Mouse (Mus musculus): ENCODE results near the gene Dusp7. TPM values are rescaled to one million over a fixed set of nuclear protein-coding genes. Genes with fewer than 3 reads are reported as not detected.

Gene Dusp7
- polyA plus RNA-seq, 1 experiment, result 22.6 TPM

DNA sequence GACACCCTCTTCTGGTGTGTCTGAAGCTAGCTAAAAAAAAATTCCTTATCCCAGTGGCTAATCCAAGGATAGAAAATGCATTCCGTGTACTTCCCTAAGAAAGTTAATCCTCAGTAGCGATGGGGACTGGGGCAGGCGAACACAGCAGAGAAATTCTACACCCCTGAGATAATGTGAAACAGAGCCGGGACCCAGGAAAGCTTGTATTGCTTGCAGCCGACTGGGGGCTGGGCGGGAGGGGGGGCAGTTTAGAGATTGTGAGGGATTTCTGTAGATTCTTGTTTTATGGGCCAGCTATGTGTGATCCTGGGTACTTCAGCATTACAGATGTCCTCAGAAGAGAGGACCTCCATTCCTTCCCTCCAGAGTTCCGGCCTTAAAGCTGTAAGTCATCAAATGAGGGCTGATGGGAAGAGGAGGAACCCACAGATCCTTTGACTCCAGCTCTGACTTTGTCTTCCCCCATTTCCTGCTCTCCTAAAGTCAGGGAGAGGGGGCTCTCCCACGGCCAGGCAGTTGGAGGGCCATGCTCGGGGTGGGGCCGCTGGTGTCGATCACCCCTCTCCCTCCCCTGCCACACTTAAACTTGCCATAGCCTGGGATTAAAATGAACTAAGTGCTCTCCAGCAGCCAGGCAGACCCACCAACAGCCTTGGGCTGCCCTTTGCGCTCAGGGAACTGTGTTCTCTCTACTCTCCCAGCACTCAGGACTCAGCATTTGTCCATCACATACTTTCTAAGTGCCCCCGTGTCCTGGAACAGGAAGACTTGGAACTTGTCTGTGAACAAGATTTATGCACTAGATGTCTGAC is 27.7 kb upstream of the Dusp7 start:
- Histone ChIP-seq H3K27me3 (ENCODE audit: control insufficient read depth, insufficient read depth, low read length, poor library complexity, severe bottlenecking) (no peaks in the 10 kb centered on the region), H3K36me3 (ENCODE audit: control insufficient read depth, insufficient read depth, low read length, poor library complexity, severe bottlenecking) (no peaks in the 10 kb centered on the region), H3K27ac (ENCODE audit: insufficient read depth, low read length) (no peak overlapping the region), H3K9ac (ENCODE audit: low read depth, poor library complexity, severe bottlenecking) (no peak overlapping the region), H3K9me3 (replicated peaks; ENCODE audit: control insufficient read depth, insufficient read depth, low read length, poor library complexity, severe bottlenecking) (no peaks in the 10 kb centered on the region), H3K4me1 (ENCODE audit: control insufficient read depth, insufficient read depth, low read length) (peaks cover 19% of the 10 kb centered on the region), H3K4me3 (ENCODE audit: low read depth, low read length) (no peak overlapping the region)
- TF ChIP-seq CTCF (IDR thresholded peaks at IDR 0.05; ENCODE audit: low read depth, low read length), result no peak
- TF ChIP-seq EP300 (IDR thresholded peaks at IDR 0.05; ENCODE audit: insufficient read depth, low read depth, low read length), result no peak
- no peak for TF ChIP-seq POLR2A (IDR thresholded peaks at IDR 0.05; ENCODE audit: insufficient read depth, low read length)

- Histone ChIP-seq H3K27ac (ENCODE audit: insufficient read depth, low read length) (no peak overlapping the region), H3K4me1 (ENCODE audit: control insufficient read depth, insufficient read depth, low read length) (peaks cover 19% of the 10 kb centered on the region), H3K9me3 (replicated peaks; ENCODE audit: control insufficient read depth, insufficient read depth, low read length, poor library complexity, severe bottlenecking) (no peaks in the 10 kb centered on the region), H3K9ac (ENCODE audit: low read depth, poor library complexity, severe bottlenecking) (no peak overlapping the region), H3K27me3 (ENCODE audit: control insufficient read depth, insufficient read depth, low read length, poor library complexity, severe bottlenecking) (no peaks in the 10 kb centered on the region), H3K4me3 (ENCODE audit: low read depth, low read length) (no peak overlapping the region), H3K36me3 (ENCODE audit: control insufficient read depth, insufficient read depth, low read length, poor library complexity, severe bottlenecking) (no peaks in the 10 kb centered on the region)
- no peak for TF ChIP-seq POLR2A (IDR thresholded peaks at IDR 0.05; ENCODE audit: insufficient read depth, low read length)
Observed at GRCm38 (mm10) chr9:106341313-106341686, 27.1 kb upstream of the Dusp7 start.

DNA sequence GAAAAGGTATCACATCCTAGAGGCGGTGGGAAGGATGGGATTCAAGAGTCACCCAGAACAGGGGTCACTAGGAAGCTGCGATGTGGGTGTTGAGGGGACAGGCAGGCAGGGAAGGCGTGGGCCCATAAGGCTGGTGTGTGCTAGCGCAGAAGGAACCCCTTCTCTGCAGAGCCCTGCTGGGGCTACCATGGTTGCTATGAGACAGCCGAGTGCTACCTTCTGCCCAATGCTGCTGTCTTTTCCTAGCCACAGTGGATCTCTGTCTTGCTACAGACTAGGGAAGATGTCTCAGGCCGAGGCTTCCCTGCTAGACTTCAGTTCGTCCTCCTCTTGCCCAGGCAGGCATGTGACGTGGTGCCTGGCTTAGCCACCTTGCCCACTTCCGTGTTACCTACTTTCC is 25.9 kb upstream of the Dusp7 start:
- Histone ChIP-seq H3K4me3 (ENCODE audit: low read depth, low read length) (no peak overlapping the region), H3K4me1 (ENCODE audit: control insufficient read depth, insufficient read depth, low read length) (peaks cover 19% of the 10 kb centered on the region), H3K36me3 (ENCODE audit: control insufficient read depth, insufficient read depth, low read length, poor library complexity, severe bottlenecking) (no peaks in the 10 kb centered on the region), H3K9ac (ENCODE audit: low read depth, poor library complexity, severe bottlenecking) (no peak overlapping the region), H3K9me3 (replicated peaks; ENCODE audit: control insufficient read depth, insufficient read depth, low read length, poor library complexity, severe bottlenecking) (no peaks in the 10 kb centered on the region), H3K27me3 (ENCODE audit: control insufficient read depth, insufficient read depth, low read length, poor library complexity, severe bottlenecking) (no peaks in the 10 kb centered on the region), H3K27ac (ENCODE audit: insufficient read depth, low read length) (no peak overlapping the region)
- TF ChIP-seq CTCF (IDR thresholded peaks at IDR 0.05; ENCODE audit: low read depth, low read length), result no peak
- TF ChIP-seq POLR2A (IDR thresholded peaks at IDR 0.05; ENCODE audit: insufficient read depth, low read length), result no peak
- TF ChIP-seq EP300 (IDR thresholded peaks at IDR 0.05; ENCODE audit: insufficient read depth, low read depth, low read length), result no peak

GRCm38 (mm10) chr9:106345167-106345566 is 23.3 kb upstream of the Dusp7 start:
- Histone ChIP-seq H3K36me3 (ENCODE audit: control insufficient read depth, insufficient read depth, low read length, poor library complexity, severe bottlenecking) (no peaks in the 10 kb centered on the region), H3K4me3 (ENCODE audit: low read depth, low read length) (no peak overlapping the region), H3K9me3 (replicated peaks; ENCODE audit: control insufficient read depth, insufficient read depth, low read length, poor library complexity, severe bottlenecking) (no peaks in the 10 kb centered on the region), H3K9ac (ENCODE audit: low read depth, poor library complexity, severe bottlenecking) (no peak overlapping the region), H3K4me1 (ENCODE audit: control insufficient read depth, insufficient read depth, low read length) (peaks cover 4% of the 10 kb centered on the region), H3K27me3 (ENCODE audit: control insufficient read depth, insufficient read depth, low read length, poor library complexity, severe bottlenecking) (no peaks in the 10 kb centered on the region), H3K27ac (ENCODE audit: insufficient read depth, low read length) (no peak overlapping the region)
- TF ChIP-seq POLR2A (IDR thresholded peaks at IDR 0.05; ENCODE audit: insufficient read depth, low read length) (no peak), CTCF (IDR thresholded peaks at IDR 0.05; ENCODE audit: low read depth, low read length) (no peak), EP300 (IDR thresholded peaks at IDR 0.05; ENCODE audit: insufficient read depth, low read depth, low read length) (no peak)

GRCm38 (mm10) chr9:106345630-106346029 is 22.8 kb upstream of the Dusp7 start:
- no peak overlapping the region for H3K4me3 ChIP-seq (ENCODE audit: low read depth, low read length)
- peaks cover 4% of the 10 kb centered on the region for H3K4me1 ChIP-seq (ENCODE audit: control insufficient read depth, insufficient read depth, low read length)
- H3K27ac ChIP-seq (ENCODE audit: insufficient read depth, low read length), result no peak overlapping the region
- no peaks in the 10 kb centered on the region for H3K36me3 ChIP-seq (ENCODE audit: control insufficient read depth, insufficient read depth, low read length, poor library complexity, severe bottlenecking)
- H3K9me3 ChIP-seq (replicated peaks; ENCODE audit: control insufficient read depth, insufficient read depth, low read length, poor library complexity, severe bottlenecking), result no peaks in the 10 kb centered on the region
- TF ChIP-seq EP300 (IDR thresholded peaks at IDR 0.05; ENCODE audit: insufficient read depth, low read depth, low read length), result no peak
- no peak for TF ChIP-seq POLR2A (IDR thresholded peaks at IDR 0.05; ENCODE audit: insufficient read depth, low read length)
- TF ChIP-seq CTCF (IDR thresholded peaks at IDR 0.05; ENCODE audit: low read depth, low read length), result no peak
- no peak overlapping the region for H3K9ac ChIP-seq (ENCODE audit: low read depth, poor library complexity, severe bottlenecking)
- no peaks in the 10 kb centered on the region for H3K27me3 ChIP-seq (ENCODE audit: control insufficient read depth, insufficient read depth, low read length, poor library complexity, severe bottlenecking)

GRCm38 (mm10) chr9:106348281-106348680 is 20.2 kb upstream of the Dusp7 start:
- H3K9me3 ChIP-seq (replicated peaks; ENCODE audit: control insufficient read depth, insufficient read depth, low read length, poor library complexity, severe bottlenecking), result no peaks in the 10 kb centered on the region
- no peaks in the 10 kb centered on the region for H3K36me3 ChIP-seq (ENCODE audit: control insufficient read depth, insufficient read depth, low read length, poor library complexity, severe bottlenecking)
- H3K4me1 ChIP-seq (ENCODE audit: control insufficient read depth, insufficient read depth, low read length), result peaks cover 4% of the 10 kb centered on the region
- no peaks in the 10 kb centered on the region for H3K27me3 ChIP-seq (ENCODE audit: control insufficient read depth, insufficient read depth, low read length, poor library complexity, severe bottlenecking)
- H3K9ac ChIP-seq (ENCODE audit: low read depth, poor library complexity, severe bottlenecking), result no peak overlapping the region
- no peak overlapping the region for H3K4me3 ChIP-seq (ENCODE audit: low read depth, low read length)
- TF ChIP-seq CTCF (IDR thresholded peaks at IDR 0.05; ENCODE audit: low read depth, low read length), result no peak
- no peak for TF ChIP-seq EP300 (IDR thresholded peaks at IDR 0.05; ENCODE audit: insufficient read depth, low read depth, low read length)
- TF ChIP-seq POLR2A (IDR thresholded peaks at IDR 0.05; ENCODE audit: insufficient read depth, low read length), result no peak
- no peak overlapping the region for H3K27ac ChIP-seq (ENCODE audit: insufficient read depth, low read length)
